ENCODE assay signal across 22 mouse cellular contexts in genomic region chr16:26005811-26006210, GRCm38 (mm10).
"Had no signal": no experiment of that assay in that cellular context is flagged by ENCODE, and none has a peak within 500 bp of the region (broad histone marks: within the 10 kb centered on the region; RNA-seq: fewer than 3 reads in every experiment).

No protein-coding gene starts in this region.

- DNase-seq: heart, postnatal 10 days; heart, postnatal 14 days; heart, postnatal 36 days; heart, postnatal 4 days; kidney, adult 11 months; kidney, adult 18-20 months; kidney, adult 2 months; kidney, adult 8-10 months; kidney, adult 9 months; kidney, postnatal 10 days; kidney, postnatal 14 days; kidney, postnatal 25 days; kidney, postnatal 36 days; kidney, postnatal 4 days; layer of hippocampus, adult 9-11 months; layer of hippocampus, postnatal 36 days had no signal

- ATAC-seq: hindbrain, embryonic 16.5 days; hindbrain, postnatal 0 days; inflammation-experienced regulatory T-cells, adult 6 months; intestine, embryonic 15.5 days; intestine, embryonic 16.5 days; intestine, postnatal 0 days had no signal
